Mouse (Mus musculus): Measurements from ENCODE around the gene Olfr970. TPM values are rescaled to one million over a fixed set of nuclear protein-coding genes. Genes with fewer than 3 reads are reported as not detected.

The Olfr970 gene
- not detected for total RNA-seq (2023)

GRCm38 (mm10) chr9:39808560-39808959 lies at the start of gene Olfr970:
TSS of gene Olfr970 (plus strand) at chr9:39808860.

GRCm38 (mm10) chr9:39783153-39783552 lies 25.5 kb upstream of the Olfr970 start, which contains the start of gene Olfr968:
TSS of gene Olfr968 (minus strand) at chr9:39783253.

GRCm38 (mm10) chr9:39790558-39790957 lies 18.1 kb upstream of the Olfr970 start, which contains the start of gene Olfr969:
TSS of gene Olfr969 (plus strand) at chr9:39790945.

GRCm38 (mm10) chr9:39836576-39836975 lies 27.9 kb downstream of the Olfr970 start, which contains the start of gene Olfr971:
TSS of gene Olfr971 (plus strand) at chr9:39836876.

GRCm38 (mm10) chr9:39866122-39866521 lies 57.5 kb downstream of the Olfr970 start, which contains the start of gene Olfr972:
TSS of gene Olfr972 (plus strand) at chr9:39866422.

Other genes with a start within 250 kb of the Olfr970 start
- not detected for gene Olfr959, start 233.3 kb upstream of the Olfr970 start, total RNA-seq (2023)
- not detected for gene AW551984, start 204.5 kb upstream of the Olfr970 start, total RNA-seq (2023)
- gene Olfr148, start 198.2 kb upstream of the Olfr970 start, total RNA-seq (2023) = not detected
- not detected for gene Olfr960, start 187.5 kb upstream of the Olfr970 start, total RNA-seq (2023)
- gene Olfr961, start 163.8 kb upstream of the Olfr970 start, total RNA-seq (2023) = not detected
- gene Olfr963, start 141.7 kb upstream of the Olfr970 start, total RNA-seq (2023) = not detected
- not detected for gene Olfr149, start 101.7 kb upstream of the Olfr970 start, total RNA-seq (2023)
- not detected for gene Olfr965, start 97.5 kb upstream of the Olfr970 start, total RNA-seq (2023)
- not detected for gene Olfr150, start 77.9 kb upstream of the Olfr970 start, total RNA-seq (2023)
- gene Olfr967, start 62.6 kb upstream of the Olfr970 start, total RNA-seq (2023) = not detected
- not detected for gene Olfr968, start 25.6 kb upstream of the Olfr970 start, total RNA-seq (2023)
- not detected for gene Olfr969, start 17.9 kb upstream of the Olfr970 start, total RNA-seq (2023)
- gene Olfr971, start 28.0 kb downstream of the Olfr970 start, total RNA-seq (2023) = not detected
- not detected for gene Olfr972, start 57.6 kb downstream of the Olfr970 start, total RNA-seq (2023)
- not detected for gene Olfr229, start 98.5 kb downstream of the Olfr970 start, total RNA-seq (2023)
- not detected for gene Olfr974, start 128.6 kb downstream of the Olfr970 start, total RNA-seq (2023)
- gene Olfr975, start 143.2 kb downstream of the Olfr970 start, total RNA-seq (2023) = not detected
- not detected for gene Olfr976, start 152.3 kb downstream of the Olfr970 start, total RNA-seq (2023)
- not detected for gene Olfr978, start 183.3 kb downstream of the Olfr970 start, total RNA-seq (2023)
- not detected for gene Olfr979, start 194.6 kb downstream of the Olfr970 start, total RNA-seq (2023)
- not detected for gene Olfr980, start 200.7 kb downstream of the Olfr970 start, total RNA-seq (2023)
- gene Olfr981, start 212.6 kb downstream of the Olfr970 start, total RNA-seq (2023) = not detected